Mouse (Mus musculus) induced T-regulatory cell, adult 2 months (primary cell): ENCODE results near the gene Htt.
A peak's percentile ranks its signal among the peaks of the same experiment; 100 is the strongest.

Source experiments
- DNase-seq: peaks from one replicate; pipeline ENCODE4 v3.0.0-alpha.2; 2012; ENCODE audit warnings: low read depth

Htt gene

DNA sequence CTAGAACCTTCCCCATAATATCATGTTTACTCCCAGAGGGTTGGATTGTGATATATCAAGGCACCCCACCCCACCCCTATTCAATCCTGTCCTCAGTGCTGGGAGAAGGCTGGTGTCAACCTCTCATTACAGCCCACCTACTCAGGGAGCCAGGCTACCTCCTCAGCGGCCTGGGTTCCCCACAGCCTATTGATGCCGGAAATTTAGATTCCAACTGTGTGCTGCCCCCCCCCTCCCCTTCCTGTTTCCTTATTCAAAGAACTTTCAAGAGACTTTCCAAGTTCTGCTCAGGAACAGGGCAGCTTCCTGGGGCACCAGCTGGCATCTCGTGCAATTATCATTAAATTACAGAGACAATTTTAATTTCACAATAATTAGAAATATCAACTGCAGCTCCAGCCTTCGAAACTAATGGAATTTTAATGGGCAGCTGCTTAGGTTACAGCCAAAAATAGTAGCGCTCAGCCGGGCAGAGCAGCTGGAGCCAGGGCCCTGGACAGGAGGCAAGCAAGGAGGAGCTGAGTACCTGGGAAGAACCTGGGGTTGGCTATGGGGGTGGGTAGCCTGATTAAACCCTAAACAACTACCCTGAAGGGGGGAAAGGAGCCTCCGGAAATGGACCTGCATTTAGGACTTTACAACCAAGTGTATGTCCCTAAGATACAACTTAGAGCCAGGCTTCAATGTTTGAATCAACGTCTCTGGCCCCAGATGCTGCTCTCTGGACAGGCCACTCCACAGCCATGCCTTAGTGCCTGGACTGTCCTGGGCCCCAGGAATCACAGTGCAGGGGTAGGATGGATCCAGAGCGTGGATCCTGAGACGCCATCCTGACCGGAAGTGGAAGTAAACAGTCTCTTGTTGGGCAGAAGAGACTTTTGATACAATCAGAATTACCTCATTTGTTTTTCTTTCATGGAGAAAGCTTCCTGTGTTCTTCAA lies 170.2 kb downstream of the Htt start:
- no peak for DNase-seq

GRCm38 (mm10) chr5:34932458-34932806 lies 170.9 kb downstream of the Htt start:
- DNase-seq = no peak

DNA sequence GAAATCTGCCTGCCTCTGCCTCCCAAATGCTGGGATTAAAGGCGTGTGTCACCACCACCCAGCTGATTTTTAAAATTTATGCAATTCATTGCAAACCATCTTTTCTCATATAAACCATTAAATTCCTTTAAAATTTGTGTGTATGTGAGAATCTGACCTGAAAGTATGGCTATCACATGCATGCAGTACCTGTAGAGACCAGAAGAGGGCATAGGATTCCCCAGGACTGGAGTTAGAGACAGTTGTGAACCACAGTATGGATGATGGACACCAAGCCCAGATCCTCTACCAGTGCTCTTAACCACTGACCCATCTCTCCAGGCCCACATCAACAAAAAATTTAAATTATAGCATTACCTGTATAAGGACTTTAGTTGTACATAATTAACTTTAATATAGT lies 171.9 kb downstream of the Htt start:
- DNase-seq = peak; percentile 53

- no peak for DNase-seq
Measured at GRCm38 (mm10) chr5:34941710-34942470, 180.3 kb downstream of the Htt start.

DNA sequence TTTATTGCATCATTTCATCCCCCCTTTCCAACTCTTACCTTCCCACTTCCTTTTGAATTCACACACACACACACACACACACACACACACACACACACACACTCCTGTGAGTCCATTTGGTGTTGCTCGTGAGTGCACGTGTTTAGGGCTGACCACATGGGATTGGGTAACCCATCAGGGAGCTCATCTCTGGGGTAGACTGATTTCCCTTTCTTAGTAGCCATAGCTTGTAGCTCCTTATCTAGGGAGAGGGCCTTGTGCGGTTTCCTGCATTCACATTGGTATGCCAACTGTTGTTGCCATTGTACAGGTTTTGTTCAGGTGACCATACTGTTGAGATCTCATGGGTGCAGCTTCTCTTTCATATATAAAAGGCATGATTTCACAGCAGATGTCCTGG lies 181.9 kb downstream of the Htt start:
- no peak for DNase-seq

DNA sequence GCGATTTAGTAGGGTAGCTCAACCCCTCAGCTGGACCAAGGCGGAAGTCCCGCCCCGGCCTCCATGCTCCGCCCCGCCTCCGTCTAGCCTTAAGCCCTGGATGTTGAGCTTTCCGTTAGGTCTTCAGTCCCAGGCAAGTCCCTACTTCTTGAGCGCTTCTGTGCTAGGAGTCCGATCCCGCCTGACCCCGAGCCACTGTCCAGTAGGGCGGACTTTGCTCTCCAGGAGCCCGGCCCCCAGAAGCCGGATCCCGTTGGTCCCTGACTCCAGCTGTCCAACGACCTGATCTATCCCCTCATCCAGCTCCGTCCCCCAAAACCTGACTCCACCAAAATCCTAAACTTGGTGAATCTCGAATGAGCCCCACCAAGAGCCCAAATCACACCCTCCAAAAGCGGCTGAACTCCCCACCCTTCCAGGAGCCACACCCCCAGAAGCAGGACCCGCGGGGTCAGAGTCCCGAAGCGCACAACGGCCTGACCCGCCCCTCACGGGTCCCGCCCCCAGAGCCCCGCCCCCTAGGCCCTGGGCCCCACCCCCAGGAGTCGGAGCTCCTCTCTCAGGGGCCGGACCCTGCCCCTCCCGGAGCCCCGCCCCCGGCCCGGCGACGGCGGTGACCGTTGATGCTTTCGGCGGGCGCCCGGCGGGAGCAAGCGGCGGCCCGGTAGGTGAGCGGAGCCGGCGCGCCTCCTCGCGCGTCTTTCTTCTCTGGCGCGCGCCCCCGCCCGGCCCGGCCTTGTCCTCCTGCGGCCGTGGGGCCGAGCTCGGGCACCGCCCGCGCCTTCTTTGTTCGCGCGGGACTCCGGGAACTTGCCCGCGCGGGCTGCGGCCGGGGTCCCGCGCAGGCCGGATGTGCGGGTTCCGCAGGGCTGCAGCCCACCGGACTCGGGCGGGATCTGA lies 187.6 kb downstream of the Htt start, which contains the start of gene Rgs12:
Gene Rgs12 (plus strand): TSS at position 585 of the 900 bp plus-strand sequence.
- peak; percentile 91 for DNase-seq

- no peak for DNase-seq
Measured at GRCm38 (mm10) chr5:34949769-34950211, 188.2 kb downstream of the Htt start.

GRCm38 (mm10) chr5:34950486-34951160 lies 189.1 kb downstream of the Htt start:
- peak; percentile 13 for DNase-seq

DNA sequence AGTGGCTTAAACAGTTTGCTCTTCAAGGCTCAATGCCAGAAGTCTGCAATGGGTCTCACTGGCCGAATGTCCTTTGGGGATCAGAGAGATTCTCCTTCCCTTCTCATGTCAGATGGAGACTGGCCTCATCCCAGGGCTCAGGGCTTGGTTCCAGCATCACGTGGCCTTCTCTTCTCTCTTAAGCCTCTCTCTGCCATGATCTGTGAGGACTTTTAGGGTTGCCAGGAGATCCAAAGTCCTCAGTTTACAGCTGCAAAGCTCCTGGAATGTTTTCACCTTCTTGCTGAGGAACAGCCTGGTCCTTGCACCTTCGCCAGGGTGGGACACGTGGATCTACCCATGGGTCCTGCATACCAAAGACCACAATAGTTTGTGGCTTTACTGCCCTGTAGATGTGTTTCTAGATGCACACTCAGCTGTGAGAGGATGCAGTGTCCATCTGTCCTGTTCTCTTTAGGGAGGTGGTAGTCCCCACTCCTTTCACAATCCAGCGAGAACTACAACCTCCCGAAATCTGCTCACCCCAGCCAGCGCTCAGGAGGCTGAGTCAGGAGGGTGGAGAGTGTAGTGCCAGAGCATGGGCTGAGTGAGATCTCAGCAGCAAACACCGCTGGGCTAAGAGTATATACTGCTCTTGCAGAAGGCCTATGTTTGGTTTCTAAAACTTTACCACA lies 189.8 kb downstream of the Htt start:
- no peak for DNase-seq

GRCm38 (mm10) chr5:34954508-34954907 lies 193.0 kb downstream of the Htt start:
- no peak for DNase-seq

DNA sequence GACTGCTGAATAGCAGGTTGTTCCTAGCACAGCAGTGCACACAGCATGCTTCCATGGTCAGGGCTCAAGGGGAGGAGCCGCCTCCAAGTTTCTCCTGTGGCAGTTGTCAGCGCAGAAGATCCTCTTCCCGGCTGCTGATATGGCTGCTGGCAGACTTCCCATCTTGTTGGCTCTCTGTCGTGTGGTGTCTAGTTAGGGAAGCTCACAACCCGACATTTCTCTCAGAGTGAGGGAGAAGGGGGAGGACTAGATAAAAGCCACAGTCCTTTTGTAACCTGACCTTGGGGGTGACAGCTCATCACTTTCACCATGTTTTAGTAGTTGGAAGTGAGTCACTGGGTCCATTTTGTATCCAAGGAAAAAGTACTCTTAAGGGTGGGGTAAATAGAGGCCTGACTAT lies 194.1 kb downstream of the Htt start:
- no peak for DNase-seq

DNA sequence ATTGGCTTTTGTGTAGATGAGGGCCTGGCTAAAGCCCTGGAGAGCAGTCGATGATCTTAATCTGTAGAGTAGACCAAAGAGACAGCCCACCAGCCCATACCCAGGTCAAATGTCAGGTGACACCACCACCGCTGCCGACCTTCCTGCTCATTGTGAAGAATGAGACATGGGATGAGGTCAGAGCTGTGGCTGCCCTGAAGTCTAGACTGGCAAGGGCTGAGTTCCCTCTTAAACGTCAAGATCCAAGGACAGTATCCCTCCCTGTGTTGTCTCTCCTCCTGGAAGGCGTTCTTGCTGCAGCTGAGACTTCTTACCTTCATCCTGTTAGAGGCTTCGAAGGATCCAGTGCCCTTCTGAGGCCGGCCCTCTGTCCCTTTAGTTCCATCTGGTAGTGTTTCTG lies 194.6 kb downstream of the Htt start:
- DNase-seq = no peak

DNA sequence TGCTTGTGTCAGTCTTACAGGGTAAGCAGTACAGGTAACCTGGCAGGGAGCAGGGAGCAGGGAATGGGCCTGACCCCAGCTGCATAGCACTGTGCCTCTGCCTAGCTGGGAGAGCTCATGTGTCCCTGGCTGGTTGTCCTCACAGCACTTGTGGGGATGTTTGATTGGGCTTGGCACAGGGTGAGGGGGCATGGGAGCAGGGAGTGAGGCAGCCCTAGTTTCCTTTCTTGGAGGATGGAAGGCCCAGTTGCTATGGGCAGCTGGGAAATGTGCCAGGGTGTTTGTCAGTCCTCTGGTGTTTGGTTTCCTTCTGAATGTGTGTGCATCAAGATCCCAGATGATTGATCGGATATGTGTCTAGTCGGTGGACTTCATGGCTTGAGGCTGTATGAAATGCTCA lies 195.5 kb downstream of the Htt start:
- DNase-seq = no peak

GRCm38 (mm10) chr5:34960021-34960420 lies 198.5 kb downstream of the Htt start:
- DNase-seq = no peak
